Mouse (Mus musculus): ENCODE data around the gene Nr4a2.

DNA sequence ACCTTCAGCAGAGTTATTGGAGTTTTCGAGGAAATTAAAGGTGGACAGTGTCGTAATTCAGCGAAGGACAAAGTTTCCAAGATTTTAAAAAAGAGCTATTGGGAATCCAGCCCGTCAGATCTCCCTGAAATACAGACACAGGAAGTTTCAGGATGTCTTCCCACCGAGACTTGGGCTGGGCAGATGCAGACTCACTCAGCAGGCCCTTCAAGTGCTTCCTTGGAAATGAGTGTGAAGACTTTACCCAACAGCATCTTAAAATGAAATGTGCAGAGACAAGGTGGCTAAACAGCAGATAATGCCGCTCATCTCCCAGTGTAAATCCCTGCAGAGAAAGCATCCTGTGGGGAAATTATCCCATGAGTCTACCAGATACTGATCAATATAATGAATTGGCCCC lies 10.9 kb downstream of the Nr4a2 start:
- TF ChIP-seq CTCF (IDR thresholded peaks at IDR 0.05; ENCODE audit: low read depth, low read length): no peak
- TF ChIP-seq POLR2A (IDR thresholded peaks at IDR 0.05; ENCODE audit: insufficient read depth, low read length): no peak
- no peak for TF ChIP-seq EP300 (IDR thresholded peaks at IDR 0.05; ENCODE audit: insufficient read depth, low read depth, low read length)

All from ES-Bruce4 (cell line).